Mouse (Mus musculus) embryonic facial prominence, embryonic 11.5 days (tissue): ENCODE results near the gene Hif1an. TPM values are rescaled to one million over a fixed set of nuclear protein-coding genes. Genes with fewer than 3 reads are reported as not detected.

Source experiments
- ATAC-seq: fragments of 200-750 bp; cut with Nextera tagmentation; replicated peaks from 2 replicates; pipeline ENCODE4 v1.8.0; 2017; ENCODE audit warnings: low read depth; ENCODE audit not compliant: insufficient number of reproducible peaks, low FRiP score, low TSS enrichment
- DNase-seq: peaks from one replicate; pipeline ENCODE4 v3.0.0-alpha.2; 2015; ENCODE audit warnings: low spot score
- H3K27ac ChIP-seq: fragments of 300-500 bp; sonication (generic); replicated peaks from 2 replicates; pipeline ENCODE4 v1.5.1; 2014; ENCODE audit warnings: mild to moderate bottlenecking, low read depth, low read length, control low read depth
- H3K27me3 ChIP-seq: fragments of 300-500 bp; sonication (generic); 2 replicates; pipeline ENCODE4 v1.6.1; 2014; ENCODE audit warnings: mild to moderate bottlenecking, low read length, moderate library complexity, mixed read lengths; ENCODE audit not compliant: control insufficient read depth, insufficient read depth
- H3K36me3 ChIP-seq: fragments of 300-500 bp; sonication (generic); replicated peaks from 2 replicates; pipeline ENCODE4 v1.6.1; 2014; ENCODE audit warnings: low read depth, mild to moderate bottlenecking, low read length, moderate library complexity, mixed read lengths; ENCODE audit not compliant: control insufficient read depth, insufficient read depth
- H3K4me1 ChIP-seq: fragments of 300-500 bp; sonication (generic); 2 replicates; pipeline ENCODE4 v1.6.1; 2014; ENCODE audit warnings: low read length, mixed read lengths; ENCODE audit not compliant: control insufficient read depth, insufficient read depth
- H3K4me2 ChIP-seq: fragments of 300-500 bp; sonication (generic); 2 replicates; pipeline ENCODE4 v1.6.1; 2014; ENCODE audit warnings: low read depth, mild to moderate bottlenecking, control low read depth, low read length, moderate library complexity
- H3K4me3 ChIP-seq: fragments of 300-500 bp; sonication (generic); 2 replicates; pipeline ENCODE4 v1.5.1; 2014; ENCODE audit warnings: low read depth, low read length, control low read depth
- H3K9ac ChIP-seq: fragments of 300-500 bp; sonication (generic); replicated peaks from 2 replicates; pipeline ENCODE4 v1.6.1; 2014; ENCODE audit warnings: mild to moderate bottlenecking, control low read depth, low read length
- H3K9me3 ChIP-seq: fragments of 300-500 bp; sonication (generic); replicated peaks from 2 replicates; pipeline ENCODE4 v1.6.1; 2016; ENCODE audit warnings: mild to moderate bottlenecking, low read length, inconsistent platforms, mixed read lengths; ENCODE audit not compliant: control insufficient read depth
- WGBS: fragments of 180-500 bp; shearing (Covaris S2); extraction: QIAGEN DNeasy Blood & Tissue Kit; methylation state at CpG from one replicate; pipeline ENCODE4 v1.1.7; 2014; 5-methylcytosine and 5-hydroxymethylcytosine counted together
- polyA plus RNA-seq: library from polyadenylated mRNA; unstranded; fragments of >200 nt; fragmentation: Nextera tagmentation; extraction: Ambion mirVana; gene quantifications from 2 replicates; pipeline ENCODE4 v1.2.1, GENCODE M21; 2014

Hif1an gene
- polyA plus RNA-seq, result 23.5 and 25.4 TPM in 2 replicates

DNA sequence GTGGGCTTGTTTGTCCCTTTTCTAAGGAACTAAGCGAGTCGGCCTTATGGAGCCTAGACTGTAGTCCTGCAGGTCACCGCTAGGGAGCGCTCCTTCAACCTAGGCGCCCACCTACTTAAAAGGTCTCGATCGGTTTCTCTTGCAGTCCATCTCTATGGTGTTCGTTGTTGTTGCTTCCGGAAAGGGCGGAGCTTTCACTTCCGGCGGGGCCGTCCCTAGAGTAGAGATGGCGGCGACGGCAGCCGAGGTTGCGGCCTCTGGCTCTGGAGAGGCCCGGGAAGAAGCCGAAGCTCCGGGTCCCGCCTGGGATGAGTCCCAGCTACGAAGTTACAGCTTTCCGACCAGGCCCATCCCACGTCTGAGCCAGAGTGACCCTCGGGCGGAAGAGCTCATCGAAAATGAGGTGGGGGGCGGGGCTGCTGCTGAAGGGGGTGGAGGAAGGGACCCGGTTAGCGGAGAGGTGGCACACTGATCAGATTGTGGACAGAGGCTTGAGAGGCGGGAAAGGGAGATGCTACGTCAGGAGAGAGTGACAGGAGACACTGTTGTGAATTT, at the start of gene Hif1an:
Gene Hif1an (plus strand): TSS at position 199 of the 555 bp plus-strand sequence.
- Histone ChIP-seq H3K4me1 (no peaks in the 10 kb centered on the region; the same call in 1 of the 2 replicates), H3K9ac (peak within 1 kb of the TSS; percentile 83), H3K9me3 (no peaks in the 10 kb centered on the region), H3K4me3 (peak within 1 kb of the TSS; percentile 76), H3K27ac (0 out of 2 replicates have a peak within 1 kb of the TSS, but pooled peaks have one; percentile 60), H3K36me3 (peaks cover 2% of the 10 kb centered on the region), H3K27me3 (no peaks in the 10 kb centered on the region), H3K4me2 (peak within 1 kb of the TSS; percentile 67)
- under 1% methylated on average over 33 of the region's 33 CpGs for WGBS
- peak; percentile 98 for DNase-seq
- ATAC-seq, result peak; percentile 96

DNA sequence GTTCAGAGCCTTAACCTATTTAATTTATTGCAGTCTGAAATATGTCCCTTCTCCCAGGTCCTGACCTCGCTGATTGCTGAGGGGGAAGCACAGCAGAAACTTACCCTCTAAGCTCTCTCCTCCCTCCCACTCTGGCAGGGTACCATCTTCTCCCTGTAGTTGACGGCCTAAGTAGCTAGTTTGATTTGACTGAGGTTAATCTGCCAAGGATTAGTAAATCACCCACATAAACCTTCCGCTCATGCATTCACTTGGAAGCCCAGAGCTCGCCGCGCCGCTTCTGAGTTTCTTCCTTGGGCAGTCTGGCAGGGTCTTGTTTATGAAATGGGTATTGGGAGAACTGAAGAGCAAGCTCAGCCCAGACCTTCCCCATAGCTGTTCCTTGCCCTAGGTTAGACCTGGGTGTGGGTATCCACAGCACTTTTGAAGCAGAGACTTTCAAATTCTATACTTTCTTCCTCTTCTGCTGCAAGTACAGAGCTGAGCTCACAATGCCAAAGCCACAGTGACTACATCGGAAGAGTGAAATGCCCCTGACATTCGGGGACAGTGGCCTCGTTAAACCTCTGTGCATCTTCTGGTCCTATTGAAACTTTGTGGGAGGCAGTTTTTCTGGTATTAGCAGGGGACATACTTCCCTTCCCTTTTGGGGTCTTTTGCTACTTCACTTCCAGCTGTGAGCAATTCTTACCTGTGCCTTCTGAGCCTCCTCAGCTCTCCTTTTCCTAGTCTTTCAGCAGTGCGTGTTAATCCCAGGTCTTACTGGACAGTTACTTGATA, 49.4 kb upstream of the Hif1an start:
- no peak for DNase-seq
- Histone ChIP-seq H3K4me3 (no peak overlapping the region), H3K4me2 (no peak overlapping the region), H3K4me1 (peaks cover 10% of the 10 kb centered on the region), H3K27me3 (peaks cover 75% of the 10 kb centered on the region), H3K9me3 (no peaks in the 10 kb centered on the region), H3K27ac (no peak overlapping the region), H3K36me3 (no peaks in the 10 kb centered on the region), H3K9ac (no peak overlapping the region)
- 9% methylated on average over 11 of the region's 11 CpGs for whole genome bisulfite sequencing
- no peak for ATAC-seq

GRCm38 (mm10) chr19:44513921-44514482, 48.6 kb upstream of the Hif1an start:
- ATAC-seq (no peak), DNase-seq (no peak)
- Histone ChIP-seq H3K27ac (no peak overlapping the region), H3K4me1 (peaks cover 10% of the 10 kb centered on the region), H3K4me2 (no peak overlapping the region), H3K36me3 (no peaks in the 10 kb centered on the region), H3K9ac (no peak overlapping the region), H3K27me3 (peaks cover 75% of the 10 kb centered on the region), H3K4me3 (no peak overlapping the region), H3K9me3 (no peaks in the 10 kb centered on the region)
- 15% methylated on average over 7 of the region's 7 CpGs for WGBS

- no peak overlapping the region for H3K4me3 ChIP-seq
Measured at GRCm38 (mm10) chr19:44514521-44515451, 47.9 kb upstream of the Hif1an start.

DNA sequence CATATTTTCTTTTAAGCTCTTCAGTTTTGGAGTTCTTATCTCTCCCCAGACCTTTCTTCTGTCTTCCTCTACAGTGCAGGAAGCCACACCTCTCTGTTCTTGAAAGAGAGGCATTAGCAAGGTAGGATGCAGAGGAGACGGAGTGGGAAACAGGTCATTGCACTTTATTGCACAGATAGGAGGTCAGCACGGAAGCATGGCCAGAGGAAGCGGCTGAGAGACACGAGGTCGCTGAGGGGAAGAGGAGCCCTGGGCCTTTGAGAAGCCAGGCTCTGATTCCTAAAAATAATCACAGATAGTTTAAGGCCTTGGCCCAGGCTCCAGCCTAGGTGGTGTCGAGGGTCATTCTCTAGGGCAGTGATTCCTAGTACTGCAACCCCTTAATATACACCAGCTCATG, 46.9 kb upstream of the Hif1an start:
- Histone ChIP-seq H3K4me3 (no peak overlapping the region), H3K4me1 (peaks cover 10% of the 10 kb centered on the region), H3K27ac (no peak overlapping the region), H3K4me2 (no peak overlapping the region), H3K9me3 (no peaks in the 10 kb centered on the region), H3K36me3 (no peaks in the 10 kb centered on the region), H3K9ac (no peak overlapping the region), H3K27me3 (peaks cover 62% of the 10 kb centered on the region)
- 38% methylated on average over 6 of the region's 6 CpGs for WGBS
- DNase-seq, result no peak
- no peak for ATAC-seq

More at GRCm38 (mm10) chr19:44514521-44515451, 47.9 kb upstream of the Hif1an start:
- no peaks in the 10 kb centered on the region for H3K9me3 ChIP-seq
- peak; percentile 64 for ATAC-seq
- no peaks in the 10 kb centered on the region for H3K36me3 ChIP-seq
- peak; percentile 60 for DNase-seq
- H3K27me3 ChIP-seq, result peaks cover 70% of the 10 kb centered on the region
- peaks cover 10% of the 10 kb centered on the region for H3K4me1 ChIP-seq
- no peak overlapping the region for H3K9ac ChIP-seq
- H3K27ac ChIP-seq, result no peak overlapping the region
- WGBS, result 7% methylated on average over 14 of the region's 14 CpGs
- H3K4me2 ChIP-seq, result no peak overlapping the region

GRCm38 (mm10) chr19:44517996-44518768, 44.5 kb upstream of the Hif1an start:
- ATAC-seq (no peak), DNase-seq (no peak)
- no peaks in the 10 kb centered on the region for H3K9me3 ChIP-seq
- H3K27ac ChIP-seq, result no peak overlapping the region
- no peak overlapping the region for H3K4me3 ChIP-seq
- no peak overlapping the region for H3K4me2 ChIP-seq
- no peak overlapping the region for H3K9ac ChIP-seq
- WGBS, result 47% methylated on average over 12 of the region's 12 CpGs
- peaks cover 39% of the 10 kb centered on the region for H3K27me3 ChIP-seq
- peaks cover 3% of the 10 kb centered on the region; the same call in 1 of the 2 replicates for H3K4me1 ChIP-seq
- H3K36me3 ChIP-seq, result no peaks in the 10 kb centered on the region

- no peaks in the 10 kb centered on the region for H3K36me3 ChIP-seq
- no peak for ATAC-seq
- H3K27me3 ChIP-seq, result peaks cover 30% of the 10 kb centered on the region
- DNase-seq, result no peak
- H3K4me2 ChIP-seq, result no peak overlapping the region
- no peaks in the 10 kb centered on the region for H3K9me3 ChIP-seq
- peaks cover 3% of the 10 kb centered on the region; the same call in 1 of the 2 replicates for H3K4me1 ChIP-seq
- H3K9ac ChIP-seq, result no peak overlapping the region
- WGBS, result 34% methylated on average over 7 of the region's 7 CpGs
- H3K4me3 ChIP-seq, result no peak overlapping the region
- no peak overlapping the region for H3K27ac ChIP-seq
Measured at GRCm38 (mm10) chr19:44519152-44519551, 43.5 kb upstream of the Hif1an start.
